Mouse (Mus musculus): ENCODE data around the gene Unc5b. TPM values are rescaled to one million over a fixed set of nuclear protein-coding genes. Genes with fewer than 3 reads are reported as not detected.
"Not testable (repeated sequence)": the region's sequence is repeated elsewhere in the genome, so short reads cannot be mapped to it uniquely, and the experiment has no call there.

The Unc5b gene
- polyA plus RNA-seq, 1 experiment from 2014 or later: 1.7 TPM

- 65% methylated on average over 9 of the region's 9 CpGs for WGBS
- no peaks in the 10 kb centered on the region for H3K9me3 ChIP-seq (ENCODE audit: control insufficient read depth, low read length)
- no peak for ATAC-seq (ENCODE audit: low read depth)
These were observed 87.7 kb downstream of the Unc5b start for GRCm38 (mm10) chr10:60743681-60744080.

GRCm38 (mm10) chr10:60742942-60743341 is 88.4 kb downstream of the Unc5b start:
- ATAC-seq (ENCODE audit: low read depth): no peak
- no peak overlapping the region for H3K4me3 ChIP-seq (ENCODE audit: low read depth, low read length)
- peaks cover 12% of the 10 kb centered on the region for H3K4me1 ChIP-seq (ENCODE audit: control insufficient read depth, insufficient read depth, low read length)
- no peaks in the 10 kb centered on the region; the same call in 1 of the 2 replicates for H3K36me3 ChIP-seq (ENCODE audit: control insufficient read depth, insufficient read depth, low read length)
- WGBS: 80% methylated on average over 6 of the region's 6 CpGs
- H3K27ac ChIP-seq (ENCODE audit: low read depth, low read length): no peak overlapping the region
- H3K4me2 ChIP-seq (ENCODE audit: low read depth, low read length): no peak overlapping the region
- H3K9ac ChIP-seq (replicated peaks; ENCODE audit: low read depth, low read length): no peak overlapping the region
- no peaks in the 10 kb centered on the region for H3K9me3 ChIP-seq (ENCODE audit: control insufficient read depth, low read length)
- no peaks in the 10 kb centered on the region for H3K27me3 ChIP-seq (ENCODE audit: control insufficient read depth, insufficient read depth, low read length)

More at GRCm38 (mm10) chr10:60743681-60744080, 87.7 kb downstream of the Unc5b start:
- Histone ChIP-seq H3K9ac (replicated peaks; ENCODE audit: low read depth, low read length) (no peak overlapping the region), H3K4me3 (ENCODE audit: low read depth, low read length) (no peak overlapping the region), H3K4me1 (ENCODE audit: control insufficient read depth, insufficient read depth, low read length) (peaks cover 12% of the 10 kb centered on the region), H3K4me2 (ENCODE audit: low read depth, low read length) (no peak overlapping the region), H3K36me3 (ENCODE audit: control insufficient read depth, insufficient read depth, low read length) (no peaks in the 10 kb centered on the region; the same call in 1 of the 2 replicates), H3K27ac (ENCODE audit: low read depth, low read length) (no peak overlapping the region), H3K27me3 (ENCODE audit: control insufficient read depth, insufficient read depth, low read length) (no peaks in the 10 kb centered on the region)

GRCm38 (mm10) chr10:60742296-60742695 is 89.1 kb downstream of the Unc5b start:
- not testable (repeated sequence) for H3K27me3 ChIP-seq (ENCODE audit: control insufficient read depth, insufficient read depth, low read length); H3K9me3 ChIP-seq (ENCODE audit: control insufficient read depth, low read length); ATAC-seq (ENCODE audit: low read depth); H3K4me2 ChIP-seq (ENCODE audit: low read depth, low read length); H3K36me3 ChIP-seq (ENCODE audit: control insufficient read depth, insufficient read depth, low read length); H3K9ac ChIP-seq (replicated peaks; ENCODE audit: low read depth, low read length); H3K4me1 ChIP-seq (ENCODE audit: control insufficient read depth, insufficient read depth, low read length); H3K27ac ChIP-seq (ENCODE audit: low read depth, low read length); H3K4me3 ChIP-seq (ENCODE audit: low read depth, low read length)
- WGBS: 92% methylated on average over 1 of the region's 1 CpGs

- Histone ChIP-seq H3K27ac (ENCODE audit: low read depth, low read length) (no peak overlapping the region), H3K9me3 (ENCODE audit: control insufficient read depth, low read length) (no peaks in the 10 kb centered on the region), H3K4me1 (ENCODE audit: control insufficient read depth, insufficient read depth, low read length) (peaks cover 2% of the 10 kb centered on the region; the same call in 1 of the 2 replicates), H3K27me3 (ENCODE audit: control insufficient read depth, insufficient read depth, low read length) (no peaks in the 10 kb centered on the region), H3K4me2 (ENCODE audit: low read depth, low read length) (no peak overlapping the region), H3K36me3 (ENCODE audit: control insufficient read depth, insufficient read depth, low read length) (no peaks in the 10 kb centered on the region; the same call in 1 of the 2 replicates), H3K4me3 (ENCODE audit: low read depth, low read length) (no peak overlapping the region), H3K9ac (replicated peaks; ENCODE audit: low read depth, low read length) (no peak overlapping the region)
- no peak for ATAC-seq (ENCODE audit: low read depth)
- 79% methylated on average over 7 of the region's 7 CpGs for WGBS
These were observed 89.9 kb downstream of the Unc5b start for GRCm38 (mm10) chr10:60741435-60741834.

- Histone ChIP-seq H3K4me3 (ENCODE audit: low read depth, low read length) (no peak overlapping the region), H3K36me3 (ENCODE audit: control insufficient read depth, insufficient read depth, low read length) (no peaks in the 10 kb centered on the region; the same call in 1 of the 2 replicates), H3K4me2 (ENCODE audit: low read depth, low read length) (no peak overlapping the region), H3K9ac (replicated peaks; ENCODE audit: low read depth, low read length) (no peak overlapping the region), H3K27ac (ENCODE audit: low read depth, low read length) (no peak overlapping the region), H3K9me3 (ENCODE audit: control insufficient read depth, low read length) (no peaks in the 10 kb centered on the region), H3K4me1 (ENCODE audit: control insufficient read depth, insufficient read depth, low read length) (no peaks in the 10 kb centered on the region), H3K27me3 (ENCODE audit: control insufficient read depth, insufficient read depth, low read length) (no peaks in the 10 kb centered on the region)
- ATAC-seq (ENCODE audit: low read depth): no peak
- 98% methylated on average over 4 of the region's 4 CpGs for WGBS
These were observed 91.6 kb downstream of the Unc5b start for GRCm38 (mm10) chr10:60739619-60740363.

GRCm38 (mm10) chr10:60737886-60738640 is 93.3 kb downstream of the Unc5b start:
- H3K27ac ChIP-seq (ENCODE audit: low read depth, low read length): no peak overlapping the region
- 83% methylated on average over 8 of the region's 9 CpGs for WGBS

GRCm38 (mm10) chr10:60737169-60737728 is 94.1 kb downstream of the Unc5b start:
- peak; percentile 39; the same call in 1 of the 2 replicates for ATAC-seq (ENCODE audit: low read depth)
- Histone ChIP-seq H3K4me2 (ENCODE audit: low read depth, low read length) (no peak overlapping the region), H3K4me3 (ENCODE audit: low read depth, low read length) (no peak overlapping the region), H3K9me3 (ENCODE audit: control insufficient read depth, low read length) (no peaks in the 10 kb centered on the region), H3K4me1 (ENCODE audit: control insufficient read depth, insufficient read depth, low read length) (0 out of 2 replicates have a peak, but pooled peaks cover 1% of the 10 kb centered on the region), H3K27ac (ENCODE audit: low read depth, low read length) (no peak overlapping the region), H3K9ac (replicated peaks; ENCODE audit: low read depth, low read length) (no peak overlapping the region), H3K36me3 (ENCODE audit: control insufficient read depth, insufficient read depth, low read length) (no peaks in the 10 kb centered on the region; the same call in 1 of the 2 replicates), H3K27me3 (ENCODE audit: control insufficient read depth, insufficient read depth, low read length) (no peaks in the 10 kb centered on the region)
- WGBS: 57% methylated on average over 11 of the region's 11 CpGs

More at GRCm38 (mm10) chr10:60737886-60738640, 93.3 kb downstream of the Unc5b start:
- H3K9me3 ChIP-seq (ENCODE audit: control insufficient read depth, low read length): no peaks in the 10 kb centered on the region
- no peaks in the 10 kb centered on the region for H3K4me1 ChIP-seq (ENCODE audit: control insufficient read depth, insufficient read depth, low read length)
- no peaks in the 10 kb centered on the region for H3K27me3 ChIP-seq (ENCODE audit: control insufficient read depth, insufficient read depth, low read length)
- no peak overlapping the region for H3K4me3 ChIP-seq (ENCODE audit: low read depth, low read length)
- no peak overlapping the region for H3K4me2 ChIP-seq (ENCODE audit: low read depth, low read length)
- no peak overlapping the region for H3K9ac ChIP-seq (replicated peaks; ENCODE audit: low read depth, low read length)
- no peaks in the 10 kb centered on the region; the same call in 1 of the 2 replicates for H3K36me3 ChIP-seq (ENCODE audit: control insufficient read depth, insufficient read depth, low read length)
- ATAC-seq (ENCODE audit: low read depth): no peak

- no peak for ATAC-seq (ENCODE audit: low read depth)
- Histone ChIP-seq H3K9me3 (ENCODE audit: control insufficient read depth, low read length) (no peaks in the 10 kb centered on the region), H3K9ac (replicated peaks; ENCODE audit: low read depth, low read length) (no peak overlapping the region), H3K4me2 (ENCODE audit: low read depth, low read length) (no peak overlapping the region), H3K4me3 (ENCODE audit: low read depth, low read length) (no peak overlapping the region), H3K4me1 (ENCODE audit: control insufficient read depth, insufficient read depth, low read length) (0 out of 2 replicates have a peak, but pooled peaks cover 3% of the 10 kb centered on the region), H3K27me3 (ENCODE audit: control insufficient read depth, insufficient read depth, low read length) (no peaks in the 10 kb centered on the region), H3K36me3 (ENCODE audit: control insufficient read depth, insufficient read depth, low read length) (no peaks in the 10 kb centered on the region; the same call in 1 of the 2 replicates), H3K27ac (ENCODE audit: low read depth, low read length) (no peak overlapping the region)
- 100% methylated on average over 1 of the region's 1 CpGs for WGBS
These were observed 95.6 kb downstream of the Unc5b start for GRCm38 (mm10) chr10:60735737-60736136.
